Mouse (Mus musculus) thymus, postnatal 0 days (tissue): ENCODE data around the gene Cdk15. TPM values are rescaled to one million over a fixed set of nuclear protein-coding genes. Genes with fewer than 3 reads are reported as not detected.

ENCODE experiments used
- DNase-seq: peaks from one replicate; pipeline ENCODE4 v3.0.0-alpha.2; 2015; ENCODE audit warnings: low spot score
- polyA plus RNA-seq: library from polyadenylated mRNA; unstranded; fragments of >200 nt; fragmentation: Nextera tagmentation; extraction: Ambion mirVana; gene quantifications from 2 replicates; pipeline ENCODE4 v1.2.1, GENCODE M21; 2015

Gene Cdk15
- polyA plus RNA-seq, 1 experiment from 2014 or later: 4.4 TPM

DNA sequence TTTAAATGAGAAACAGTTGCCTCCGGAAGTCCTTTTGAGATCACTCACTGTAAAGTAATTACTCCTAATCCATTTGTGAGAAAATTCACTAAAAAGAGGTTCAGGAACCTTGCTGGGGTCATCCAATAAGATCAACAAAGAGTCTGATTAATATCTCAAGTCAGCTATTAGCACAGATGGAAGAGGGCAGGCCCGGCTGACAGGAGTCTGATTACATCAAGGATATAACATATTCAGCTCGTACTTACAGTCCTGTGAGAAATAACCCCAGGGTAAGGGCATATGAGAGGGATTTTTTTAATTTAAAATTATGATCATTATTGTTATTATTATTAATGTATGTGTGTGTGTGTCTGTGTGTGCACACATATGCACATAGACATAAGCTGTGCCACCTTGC, 15.5 kb downstream of the Cdk15 start:
- DNase-seq: no peak

GRCm38 (mm10) chr1:59285880-59286279, 29.2 kb downstream of the Cdk15 start:
- DNase-seq: no peak

DNA sequence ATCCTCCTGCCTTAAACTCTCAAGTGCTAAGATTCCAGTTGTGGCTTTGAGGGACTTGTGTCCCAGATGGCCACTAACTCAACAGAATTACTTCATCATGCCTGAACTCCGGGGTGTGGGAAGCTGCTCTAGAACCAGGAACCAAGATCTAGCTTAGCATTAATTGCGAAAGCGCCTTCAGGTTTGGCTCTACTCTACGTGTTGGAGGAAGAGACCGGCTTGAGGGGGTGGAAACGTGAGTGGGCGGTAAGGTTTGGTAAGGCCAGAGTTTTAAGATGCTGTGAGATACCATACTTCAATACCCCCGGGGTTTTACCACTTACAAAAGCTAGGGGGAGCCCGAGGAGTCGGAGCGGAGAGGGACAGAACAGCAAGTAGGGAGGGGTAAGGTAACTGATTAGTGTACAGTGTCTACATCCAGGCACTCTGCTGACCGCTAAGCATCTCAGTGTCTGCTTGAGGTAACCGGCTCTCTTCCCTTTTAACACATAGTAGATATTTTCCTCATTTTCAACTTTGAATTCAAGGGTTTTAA, 29.7 kb downstream of the Cdk15 start:
- peak; percentile 10 for DNase-seq

- no peak for DNase-seq
Observed at GRCm38 (mm10) chr1:59287733-59288132, 31.0 kb downstream of the Cdk15 start.

DNA sequence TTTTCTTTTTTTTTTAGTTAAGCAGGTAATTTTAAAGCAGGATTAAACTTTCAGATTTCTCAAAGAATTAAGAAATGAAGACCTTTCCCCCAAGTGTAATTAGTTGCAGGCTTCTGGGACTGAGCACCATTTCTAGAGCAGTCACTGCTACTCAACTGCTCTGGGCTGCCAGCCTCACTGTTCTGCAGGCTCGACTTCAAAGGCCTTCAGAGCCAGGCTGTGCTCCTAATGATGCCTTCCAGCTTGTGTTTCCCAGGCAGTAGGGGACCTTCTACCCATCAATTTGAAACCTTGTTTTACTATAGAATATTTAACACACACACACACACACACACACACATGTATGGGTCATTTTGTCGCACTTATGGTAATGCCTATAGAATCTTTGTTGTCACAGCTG, 34.9 kb downstream of the Cdk15 start:
- no peak for DNase-seq

GRCm38 (mm10) chr1:59295769-59296168, 39.1 kb downstream of the Cdk15 start:
- DNase-seq: no peak

- no peak for DNase-seq
Observed at GRCm38 (mm10) chr1:59297167-59297566, 40.5 kb downstream of the Cdk15 start.

GRCm38 (mm10) chr1:59298491-59299090, 41.9 kb downstream of the Cdk15 start:
- peak; percentile 41 for DNase-seq

GRCm38 (mm10) chr1:59307310-59307709, 50.6 kb downstream of the Cdk15 start:
- no peak for DNase-seq

DNA sequence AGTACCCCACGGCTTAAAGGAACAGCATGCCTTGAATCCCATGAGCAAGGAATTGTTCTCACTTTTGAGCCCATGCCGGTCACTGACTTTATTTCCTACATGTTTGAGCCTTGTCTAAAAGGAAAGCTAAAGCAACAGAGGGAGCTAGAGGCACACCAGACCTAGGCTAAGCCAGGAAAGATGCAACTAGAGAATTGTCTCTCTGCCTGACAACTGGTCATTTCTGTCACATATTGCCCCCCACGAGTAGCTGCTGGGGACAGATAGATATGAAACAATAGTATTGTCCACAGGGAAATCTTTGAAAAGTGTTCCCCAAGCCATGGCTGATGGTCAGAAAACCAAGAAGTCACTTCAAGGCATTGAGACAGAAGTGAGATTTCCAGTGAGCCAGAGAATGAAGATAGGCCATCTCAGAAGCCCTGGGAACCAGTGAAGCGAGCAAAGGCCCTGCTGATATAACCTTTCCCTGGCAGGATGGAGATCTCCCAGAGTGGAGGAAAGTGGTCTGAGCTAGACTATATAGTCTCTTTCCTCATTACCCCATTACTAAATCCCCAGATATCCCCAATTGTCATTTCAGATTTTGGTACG, 54.7 kb downstream of the Cdk15 start:
- DNase-seq: no peak

GRCm38 (mm10) chr1:59312187-59313153, 55.8 kb downstream of the Cdk15 start:
- DNase-seq: no peak

DNA sequence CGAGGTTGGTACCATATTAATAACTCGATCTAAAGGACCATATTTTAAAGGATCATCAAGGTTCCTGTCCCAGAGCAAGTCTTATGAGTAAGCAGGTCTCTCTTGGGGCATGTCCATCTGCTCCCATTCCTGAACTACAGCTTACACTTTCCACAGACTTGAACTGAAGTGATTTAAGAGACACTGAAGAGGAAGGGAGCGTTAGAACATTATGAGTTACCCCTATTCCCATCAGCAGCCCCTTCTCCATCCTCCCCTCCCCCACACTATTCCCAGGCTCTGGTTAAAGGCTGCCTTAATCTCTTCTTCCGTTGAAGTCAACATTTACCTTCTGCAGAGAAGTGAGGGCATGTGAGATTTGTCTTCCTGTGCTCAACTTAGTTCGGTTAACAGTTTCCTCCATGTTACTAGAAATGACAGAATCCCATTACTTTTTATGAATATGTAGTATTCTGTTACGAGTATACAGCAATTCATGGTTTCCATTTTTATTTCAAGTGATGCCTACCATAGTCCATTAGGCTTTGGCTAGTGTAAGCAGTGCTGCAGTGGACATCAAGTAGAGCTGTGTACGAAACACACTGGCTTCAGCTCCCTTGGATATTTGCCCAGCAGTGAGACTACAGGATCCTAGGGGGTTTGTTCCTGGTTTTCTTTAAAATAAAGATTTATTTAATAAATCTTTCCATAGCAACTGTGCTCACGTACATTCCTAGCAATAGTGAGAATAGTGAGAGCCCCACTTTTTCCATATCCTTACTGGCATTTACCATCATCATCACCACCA, 56.6 kb downstream of the Cdk15 start:
- DNase-seq: no peak

DNA sequence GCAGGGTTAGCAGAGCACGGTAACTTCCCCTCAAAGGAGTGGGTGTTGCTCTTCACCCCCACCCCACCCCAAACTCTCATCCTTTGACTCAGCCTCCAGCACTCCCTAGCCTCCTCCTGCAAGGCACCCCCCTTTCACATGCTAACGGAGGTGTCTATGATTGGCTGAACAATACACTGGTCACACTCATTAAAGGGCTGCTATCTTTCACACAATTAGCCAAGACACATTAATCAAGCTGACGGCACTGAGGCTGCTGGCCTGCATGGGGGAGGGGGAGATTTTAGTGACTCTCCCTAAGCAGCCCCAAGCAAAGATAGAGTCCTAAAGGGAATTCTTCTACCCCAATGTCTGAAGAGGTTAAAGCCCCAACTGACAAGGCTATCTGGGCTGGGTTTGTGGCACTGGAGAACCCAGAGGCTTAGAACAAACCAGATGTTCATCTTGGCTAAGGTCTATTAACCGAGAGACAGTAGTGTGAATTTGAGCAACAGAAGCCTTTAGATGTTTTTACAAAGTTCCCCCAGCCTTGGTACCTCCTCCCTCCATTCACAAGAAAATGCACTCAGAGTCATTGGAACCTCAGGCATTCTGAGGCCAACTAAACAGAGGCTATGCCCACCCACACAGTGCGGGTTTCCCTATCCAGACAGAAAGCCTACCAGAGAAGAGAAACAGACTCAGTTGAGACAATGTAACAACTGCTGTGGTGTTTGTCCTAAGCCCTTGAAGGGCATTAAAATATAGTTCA, 58.5 kb downstream of the Cdk15 start:
- no peak for DNase-seq

GRCm38 (mm10) chr1:59316031-59316385, 59.3 kb downstream of the Cdk15 start:
- DNase-seq: no peak

DNA sequence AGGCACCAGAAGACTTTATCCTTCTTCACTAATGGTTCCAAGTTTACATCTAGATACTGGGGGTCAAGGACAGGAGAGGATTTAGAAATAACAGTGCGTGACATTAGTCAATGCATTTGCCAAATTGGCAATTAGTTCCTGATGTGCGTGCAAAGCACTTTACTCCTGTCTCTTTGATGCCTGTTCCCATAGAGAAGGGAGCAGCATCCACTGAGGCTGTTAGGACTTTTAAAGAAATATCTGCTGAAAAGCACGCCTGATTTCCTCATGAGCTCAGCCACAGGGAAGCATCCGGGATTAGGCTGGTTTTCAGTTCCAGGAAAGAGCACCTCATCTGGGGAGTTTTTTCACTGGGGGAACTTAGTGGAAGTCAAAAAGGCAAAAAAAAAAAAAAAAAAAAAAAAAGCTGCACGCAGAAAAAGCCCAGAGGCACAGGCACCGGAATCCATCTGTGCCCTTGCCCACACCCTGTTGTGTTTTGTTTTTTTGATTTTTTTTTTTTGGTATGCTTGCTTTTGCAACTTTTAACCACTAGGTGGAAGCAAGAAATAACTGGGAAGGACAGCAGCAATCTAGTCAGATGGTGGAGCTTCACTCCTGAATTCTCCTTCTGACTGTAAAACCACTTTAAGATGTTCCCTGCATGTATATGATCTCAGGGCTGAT, 59.8 kb downstream of the Cdk15 start:
- DNase-seq: peak; percentile 71

- no peak for DNase-seq
Observed at GRCm38 (mm10) chr1:59317397-59317796, 60.7 kb downstream of the Cdk15 start.

GRCm38 (mm10) chr1:59318878-59319277, 62.2 kb downstream of the Cdk15 start:
- DNase-seq: no peak

DNA sequence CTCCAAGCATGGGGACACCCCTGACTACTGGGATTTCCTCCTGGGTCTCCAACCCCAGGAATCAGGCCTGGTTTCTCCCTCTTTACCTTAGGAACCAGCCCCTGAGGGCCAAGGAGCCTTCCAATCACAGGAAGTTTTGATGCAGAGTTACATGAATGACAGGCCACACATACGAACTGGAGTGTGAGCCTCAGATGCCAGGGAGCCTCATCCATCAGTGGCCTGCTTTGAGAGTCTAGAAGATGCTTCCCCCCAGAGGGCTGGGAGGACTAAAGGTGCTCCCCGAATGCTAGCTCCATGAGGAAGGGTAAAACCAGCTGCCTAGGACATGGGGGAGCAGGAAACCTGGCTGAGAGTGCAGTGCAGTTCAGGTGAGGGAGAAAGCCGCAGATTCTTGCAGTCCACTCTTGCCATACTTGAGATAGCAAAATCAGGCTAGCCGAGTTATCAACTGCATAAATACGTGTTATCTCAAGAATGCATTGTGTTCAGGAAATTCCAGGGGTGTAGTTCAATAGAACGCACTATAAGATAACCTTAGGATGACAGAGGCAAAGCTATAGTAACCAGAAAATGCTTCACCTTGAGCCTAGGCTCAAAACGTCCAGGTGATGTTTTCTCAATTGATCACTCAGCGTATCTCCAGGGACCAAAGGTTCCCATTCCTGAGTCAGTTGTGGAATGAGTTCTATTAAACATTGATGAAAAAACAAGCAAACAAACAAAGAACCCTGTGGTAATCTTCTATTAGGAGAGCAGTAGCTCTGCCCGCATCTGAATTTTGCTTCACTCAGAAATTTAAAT, 64.6 kb downstream of the Cdk15 start:
- DNase-seq: no peak
